Mouse (Mus musculus) frontal cortex, postnatal 25 days (tissue): ENCODE results near the gene Stox2.

ENCODE experiments used
- DNase-seq, 2 experiments: peaks; one replicate each; pipeline ENCODE4 v3.0.0; 2022; ENCODE audit warnings: low spot score in 2 of 2

Stox2 gene

GRCm38 (mm10) chr8:47354523-47355168, 91.5 kb downstream of the Stox2 start:
- DNase-seq: no peak

- DNase-seq: no peak
Observed at GRCm38 (mm10) chr8:47351914-47352701, 94.1 kb downstream of the Stox2 start.

DNA sequence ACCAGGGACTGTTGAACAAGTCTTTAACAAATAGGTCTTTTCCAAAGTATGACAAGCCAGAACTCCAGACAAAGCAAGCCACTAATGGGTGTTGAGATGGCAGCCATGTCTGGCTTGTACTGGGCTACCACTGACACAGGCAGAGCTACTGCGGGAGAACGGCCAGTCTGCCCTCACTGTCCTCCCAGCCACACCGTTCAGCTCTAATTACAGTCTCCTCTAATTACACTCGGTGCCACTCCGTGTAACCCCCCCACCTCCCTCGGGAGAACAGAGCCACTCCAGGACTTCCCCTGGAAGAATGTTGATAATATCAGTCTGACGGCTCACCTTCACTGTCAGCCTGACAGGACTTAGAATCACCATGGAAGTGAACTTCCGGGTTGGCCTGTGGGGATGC, 97.1 kb downstream of the Stox2 start:
- no peak for DNase-seq

DNA sequence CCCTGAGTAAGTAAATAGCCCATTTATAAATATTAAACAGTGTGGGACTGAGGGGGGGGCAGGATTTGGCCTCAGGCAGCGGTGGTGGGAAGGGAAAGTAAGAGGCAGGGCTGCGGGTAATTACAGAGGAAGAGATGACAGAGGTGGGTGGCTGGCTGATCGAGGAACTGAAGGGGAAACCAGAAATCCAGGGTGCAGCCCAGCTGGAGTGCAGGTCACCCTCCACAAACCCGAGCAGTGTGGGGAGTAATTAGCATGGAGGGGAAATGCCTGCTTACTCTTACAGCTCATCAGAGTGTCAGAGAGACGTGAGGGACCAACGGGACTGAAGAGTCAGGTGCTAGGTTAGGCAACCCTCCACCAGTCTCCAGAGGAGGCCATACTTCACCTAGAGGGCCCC, 98.4 kb downstream of the Stox2 start:
- DNase-seq: no peak

DNA sequence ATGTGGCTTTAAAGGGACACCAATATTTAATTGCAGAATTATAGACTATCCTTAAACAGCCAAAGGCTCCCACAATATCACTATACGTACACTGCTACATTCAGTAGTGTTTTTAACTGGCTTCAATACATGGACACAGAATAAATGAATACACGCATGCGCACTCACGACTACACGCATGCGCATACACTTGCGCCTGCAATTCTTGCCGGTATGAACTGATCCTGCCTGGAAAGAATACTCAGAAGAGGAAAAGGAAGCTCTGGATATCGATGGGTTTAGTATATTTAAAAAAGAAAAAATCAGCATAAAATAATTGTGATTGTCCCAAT, 100.4 kb downstream of the Stox2 start:
- peak; percentile 66 to 78 for DNase-seq

DNA sequence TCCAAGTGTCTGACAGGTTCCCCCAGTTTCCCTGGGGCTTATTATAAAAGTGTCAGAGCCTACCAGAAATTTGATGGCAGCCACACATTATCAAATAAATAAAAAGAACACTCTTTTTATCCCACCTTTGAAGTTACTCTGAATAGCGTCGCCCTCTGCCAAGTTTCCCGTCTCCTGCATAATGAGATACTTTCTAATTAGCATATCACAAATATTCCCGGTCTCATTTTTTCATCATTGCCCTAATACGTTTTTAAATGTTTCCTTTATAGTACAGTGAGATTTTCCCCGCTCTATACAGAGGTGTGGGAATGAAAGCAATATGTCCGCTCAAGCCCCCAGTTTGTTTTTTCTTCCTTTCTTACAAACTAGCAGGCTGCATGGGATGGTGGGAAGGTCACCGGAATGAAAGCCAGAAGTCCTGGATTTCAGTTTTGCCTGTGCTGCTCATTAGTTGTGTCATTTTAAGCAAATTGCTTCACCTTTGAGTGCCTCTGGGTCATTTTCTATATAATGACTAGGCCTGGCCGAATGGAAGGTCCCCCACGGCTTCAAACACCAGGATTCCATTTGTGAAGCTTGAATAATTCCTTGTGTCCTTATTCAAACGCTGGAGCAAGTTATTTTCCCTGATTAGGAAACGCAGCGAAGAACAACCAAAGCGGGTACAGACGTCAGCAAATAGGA, 100.9 kb downstream of the Stox2 start:
- DNase-seq: peak; percentile 17 to 21

DNA sequence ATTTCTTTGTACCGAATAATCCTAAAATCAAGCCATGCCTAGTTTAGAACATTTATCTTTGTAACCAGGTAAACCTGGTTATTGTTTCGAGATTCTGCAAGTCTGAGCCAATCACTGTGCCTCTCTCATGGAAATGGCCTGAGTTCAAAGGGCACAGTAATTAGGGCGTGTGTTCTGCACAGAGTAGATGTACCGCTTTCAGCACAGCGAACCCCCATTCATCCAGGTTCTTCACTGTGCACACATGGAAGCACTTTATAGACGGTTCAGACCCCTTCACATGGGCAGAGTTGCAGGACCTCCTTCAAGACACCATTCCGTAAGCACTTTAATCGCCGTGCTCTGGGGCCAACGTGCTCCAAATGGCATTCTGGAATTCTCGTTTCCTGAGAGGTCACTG, 104.7 kb downstream of the Stox2 start:
- no peak for DNase-seq

GRCm38 (mm10) chr8:47338691-47339323, 107.4 kb downstream of the Stox2 start:
- DNase-seq: no peak

GRCm38 (mm10) chr8:47336433-47336832, 109.7 kb downstream of the Stox2 start:
- DNase-seq: no peak

GRCm38 (mm10) chr8:47335940-47336339, 110.2 kb downstream of the Stox2 start:
- DNase-seq: no peak

GRCm38 (mm10) chr8:47334223-47334757, 111.9 kb downstream of the Stox2 start:
- DNase-seq: peak; percentile 60 to 70

- no peak for DNase-seq
Observed at GRCm38 (mm10) chr8:47332941-47333340, 113.2 kb downstream of the Stox2 start.

GRCm38 (mm10) chr8:47330982-47331381, 115.2 kb downstream of the Stox2 start:
- DNase-seq: no peak

DNA sequence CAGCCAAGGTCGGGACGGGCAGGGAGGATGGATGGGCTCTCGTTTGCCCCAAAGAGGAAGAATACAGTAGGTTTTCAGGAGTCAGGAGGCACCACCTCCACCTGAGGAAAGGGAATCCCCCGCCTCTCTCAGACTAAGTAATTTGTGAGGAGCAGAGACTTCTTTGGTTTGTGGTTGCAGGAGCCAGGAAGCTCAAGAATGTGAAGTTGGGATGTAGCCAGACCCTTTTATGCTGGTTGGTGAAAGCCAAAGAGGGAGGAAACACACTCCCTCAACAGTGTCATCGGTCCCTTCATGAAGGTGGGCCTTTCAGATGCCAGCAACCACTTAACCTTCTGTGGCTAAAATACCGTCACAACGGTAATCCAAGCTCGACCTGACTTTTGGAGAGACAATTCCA, 119.8 kb downstream of the Stox2 start:
- DNase-seq: no peak

DNA sequence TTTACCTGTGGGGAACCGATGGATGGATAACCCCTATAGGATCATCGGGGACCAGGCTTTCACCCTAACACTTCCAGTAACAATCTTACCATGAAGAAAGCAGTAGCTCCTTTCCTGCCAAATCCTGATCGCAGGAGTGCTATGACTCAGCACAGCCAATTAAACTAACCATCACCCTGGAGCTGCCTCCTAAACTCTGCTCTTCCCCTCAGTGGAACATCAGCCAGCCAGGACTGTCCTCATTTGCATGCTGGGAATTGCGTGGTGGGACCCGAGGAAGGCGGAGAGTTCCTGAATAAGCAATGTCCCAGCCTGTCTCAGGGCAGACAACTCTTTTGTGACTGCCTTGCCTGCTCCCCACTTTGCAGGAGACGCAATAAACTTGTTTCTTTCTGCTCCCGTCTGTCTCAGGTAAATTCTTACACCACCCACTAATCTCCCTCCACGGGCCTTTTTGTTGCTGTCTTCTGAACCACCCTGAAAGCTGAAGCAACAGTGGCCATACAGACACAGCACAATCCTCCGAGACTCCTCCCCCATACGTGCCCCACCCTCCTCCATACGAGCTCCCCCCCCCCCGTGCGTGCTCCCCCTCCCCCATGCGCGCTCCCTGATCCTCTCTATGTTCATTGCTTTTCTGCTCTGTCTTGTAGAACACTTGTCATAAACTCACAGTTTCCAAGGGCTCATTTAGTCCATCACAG, 121.9 kb downstream of the Stox2 start:
- no peak for DNase-seq

GRCm38 (mm10) chr8:47321282-47321681, 124.9 kb downstream of the Stox2 start:
- no peak for DNase-seq

DNA sequence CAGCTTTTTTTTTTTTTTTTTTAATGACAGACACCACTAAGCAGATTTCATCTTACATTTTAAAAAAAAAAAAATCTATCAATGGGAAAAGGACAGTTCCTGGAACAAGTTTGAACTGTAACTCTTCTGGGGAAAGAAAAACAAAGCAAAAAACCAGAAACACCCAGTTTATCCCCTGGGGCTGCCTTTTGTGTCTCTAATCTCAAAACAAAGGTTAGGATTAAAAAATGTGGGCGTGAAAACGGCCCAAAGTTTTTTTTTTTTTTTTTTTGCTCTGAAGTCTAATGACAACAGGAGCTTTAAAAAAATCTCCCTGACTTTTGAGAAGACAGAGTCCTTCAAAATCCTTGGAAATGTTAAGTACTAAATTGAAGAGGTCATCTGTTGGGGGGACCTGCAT, 125.5 kb downstream of the Stox2 start:
- no peak for DNase-seq

DNA sequence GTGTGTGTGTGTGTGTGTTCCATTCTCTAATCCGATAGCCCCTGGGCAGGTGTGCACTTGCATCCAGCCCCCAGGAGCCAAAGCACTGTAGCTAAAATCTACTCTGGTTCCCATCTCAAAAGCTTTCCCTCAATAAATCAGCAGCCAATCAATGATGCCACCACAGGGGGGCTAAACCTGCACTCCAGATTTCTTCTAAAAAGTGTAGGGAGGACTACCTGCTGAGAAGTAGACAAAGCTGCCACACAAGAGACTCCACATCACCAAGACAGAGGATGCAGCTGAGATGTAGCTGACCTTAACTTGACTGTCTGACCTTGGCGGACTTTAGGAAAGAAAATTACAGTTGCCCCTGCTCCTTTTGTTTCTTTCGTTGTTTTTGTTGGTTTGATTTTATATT, 127.7 kb downstream of the Stox2 start:
- DNase-seq: no peak

DNA sequence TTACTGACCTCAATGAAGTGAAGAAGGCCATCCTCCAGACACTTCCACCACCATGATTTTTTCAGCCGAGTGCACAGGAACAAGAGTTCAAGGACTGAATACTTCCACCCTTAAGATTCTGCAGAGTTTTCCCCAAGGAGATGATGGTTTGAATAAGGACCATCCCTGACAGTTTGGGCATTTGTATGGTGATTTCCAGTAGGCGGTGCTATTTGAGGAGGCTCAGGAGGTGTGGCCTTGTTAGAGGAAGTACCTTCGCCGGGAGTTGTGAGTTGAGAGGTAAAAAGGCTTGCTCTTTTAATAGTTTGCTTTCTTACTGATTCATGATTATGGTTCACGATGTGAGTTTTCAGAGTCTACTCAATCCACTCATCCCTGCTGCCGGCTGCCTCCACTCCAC, 138.0 kb downstream of the Stox2 start:
- DNase-seq: no peak

GRCm38 (mm10) chr8:47306372-47306771, 139.8 kb downstream of the Stox2 start:
- DNase-seq: no peak

DNA sequence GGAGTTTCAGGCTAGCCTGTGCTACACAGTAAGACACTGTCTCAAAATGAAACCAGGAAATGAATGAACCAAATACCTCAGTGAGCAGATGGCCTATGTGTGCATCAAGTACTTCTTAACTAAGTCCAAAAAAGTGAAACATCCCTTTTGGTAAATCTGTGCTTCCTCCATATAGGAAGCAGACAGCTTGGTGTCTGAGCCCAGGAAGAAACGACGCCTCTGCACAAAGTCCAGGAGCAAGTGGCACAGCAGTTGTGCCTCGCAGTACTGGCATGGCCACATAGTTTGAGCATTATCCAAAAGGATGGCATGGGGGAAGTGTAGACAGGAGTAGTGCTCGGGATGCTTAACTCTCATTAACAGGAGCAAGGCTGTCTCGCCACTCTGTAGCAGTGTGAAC, 140.3 kb downstream of the Stox2 start:
- no peak for DNase-seq

DNA sequence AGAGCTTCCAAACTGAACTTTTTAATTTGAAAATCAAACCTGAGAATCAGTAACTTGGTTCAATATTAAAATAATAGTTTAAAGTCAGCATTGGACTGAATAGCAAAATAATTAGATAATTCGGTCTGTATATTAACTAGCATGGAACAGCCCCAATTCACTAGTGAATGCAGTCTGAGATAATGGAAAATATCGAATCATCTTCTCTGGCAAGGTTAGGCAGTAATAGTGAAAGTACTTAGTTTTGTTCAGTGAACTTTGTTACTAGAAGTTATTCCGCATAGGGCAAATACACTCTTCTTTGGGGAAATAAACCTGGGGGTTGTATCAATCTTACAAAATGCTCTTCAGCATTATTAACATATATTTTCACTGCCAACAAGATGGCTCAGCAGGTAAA, 147.7 kb downstream of the Stox2 start:
- no peak for DNase-seq
